Mouse (Mus musculus) MEL (cell line): ENCODE results near the gene Cyp27a1. TPM values are rescaled to one million over a fixed set of nuclear protein-coding genes. Genes with fewer than 3 reads are reported as not detected.

Source experiments
- DNase-seq: peaks from one replicate; pipeline ENCODE4 v3.0.0; 2011; ENCODE audit warnings: low read depth, low spot score
- H3K27ac ChIP-seq: 2 replicates; pipeline ENCODE4 v1.5.1; 2012; ENCODE audit warnings: low read depth, mild to moderate bottlenecking, control low read depth, low read length, moderate library complexity; ENCODE audit not compliant: control insufficient read depth
- H3K27me3 ChIP-seq, 2 experiments: fragments of 150-350 bp in 1 of 2; sonication (generic) in 1 of 2; 2 replicates each; pipeline ENCODE4 v1.6.1; 2012; ENCODE audit warnings: low read length in 2 of 2, mild to moderate bottlenecking in 2 of 2, improper control_type of control experiment in 1 of 2, moderate library complexity in 1 of 2; ENCODE audit not compliant: insufficient read depth in 2 of 2, control insufficient read depth in 1 of 2
- H3K36me3 ChIP-seq, 2 experiments: 2 replicates each; pipeline ENCODE4 v1.6.1; 2012 to 2014; ENCODE audit warnings: low read length in 2 of 2, improper control_type of control experiment in 1 of 2, inconsistent platforms in 1 of 2, mild to moderate bottlenecking in 1 of 2; ENCODE audit not compliant: insufficient read depth in 2 of 2, control insufficient read depth in 1 of 2
- H3K4me1 ChIP-seq, 2 experiments: fragments of 150-350 bp in 1 of 2; sonication (generic) in 1 of 2; 2 replicates each; pipeline ENCODE4 v1.6.1; 2012; ENCODE audit warnings: low read length in 2 of 2, improper control_type of control experiment in 1 of 2, mild to moderate bottlenecking in 1 of 2; ENCODE audit not compliant: insufficient read depth in 2 of 2, control insufficient read depth in 1 of 2
- H3K4me3 ChIP-seq, 2 experiments: fragments of 150-350 bp in 1 of 2; sonication (generic) in 1 of 2; 2 replicates each; pipeline ENCODE4 v1.5.1; 2012; ENCODE audit warnings: low read depth in 2 of 2, low read length in 2 of 2, mild to moderate bottlenecking in 2 of 2, moderate library complexity in 2 of 2, control low read depth in 1 of 2, improper control_type of control experiment in 1 of 2; ENCODE audit not compliant: control insufficient read depth in 1 of 2, insufficient read depth in 1 of 2
- H3K79me2 ChIP-seq: 2 replicates; pipeline ENCODE4 v1.6.1; 2012; ENCODE audit warnings: mild to moderate bottlenecking, low read length, moderate library complexity; ENCODE audit not compliant: control insufficient read depth, poor library complexity, insufficient read depth
- H3K9ac ChIP-seq: 2 replicates; pipeline ENCODE4 v1.6.1; 2012; ENCODE audit warnings: low read depth, mild to moderate bottlenecking, control low read depth, low read length, moderate library complexity; ENCODE audit not compliant: control insufficient read depth, poor library complexity, severe bottlenecking
- H3K9me3 ChIP-seq: fragments of 150-350 bp; sonication (generic); replicated peaks from 2 replicates; pipeline ENCODE4 v1.6.1; 2012; ENCODE audit warnings: mild to moderate bottlenecking, low read length, improper control_type of control experiment, moderate library complexity; ENCODE audit not compliant: insufficient read depth
- E2F4 ChIP-seq: IDR thresholded peaks from 2 replicates; pipeline ENCODE4 v1.6.1; 2011; ENCODE audit warnings: low read depth, low read length, improper control_type of control experiment, borderline replicate concordance
- ELF1 ChIP-seq: IDR thresholded peaks from 2 replicates; pipeline ENCODE4 v1.6.1; 2014; ENCODE audit warnings: low read depth, mild to moderate bottlenecking, inconsistent platforms, low read length, improper control_type of control experiment, moderate library complexity
- EP300 ChIP-seq, 2 experiments: IDR thresholded peaks; 2 replicates each; pipeline ENCODE4 v1.6.1; 2011; ENCODE audit warnings: improper control_type of control experiment in 2 of 2, low read length in 2 of 2, low read depth in 1 of 2, mild to moderate bottlenecking in 1 of 2
- JUND ChIP-seq: IDR thresholded peaks from 2 replicates; pipeline ENCODE4 v1.6.1; 2011; ENCODE audit warnings: low read depth, mild to moderate bottlenecking, improper control_type of control experiment, low read length
- KAT2A ChIP-seq: conservative IDR thresholded peaks from 2 replicates; pipeline ENCODE4 v1.6.1; 2012; ENCODE audit warnings: low read depth, low read length, improper control_type of control experiment, inconsistent platforms
- MAFK ChIP-seq: IDR thresholded peaks from 2 replicates; pipeline ENCODE4 v1.6.1; 2011; ENCODE audit warnings: low read depth, mild to moderate bottlenecking, low read length, improper control_type of control experiment, borderline replicate concordance
- MAX ChIP-seq: IDR thresholded peaks from 2 replicates; pipeline ENCODE4 v1.6.1; 2011; ENCODE audit warnings: low read length, improper control_type of control experiment
- POLR2A ChIP-seq, 2 experiments: IDR thresholded peaks; 2 replicates each; pipeline ENCODE4 v1.6.1; 2011 to 2012; ENCODE audit warnings: low read length in 2 of 2, mild to moderate bottlenecking in 2 of 2, control low read depth in 1 of 2, improper control_type of control experiment in 1 of 2, low read depth in 1 of 2, moderate library complexity in 1 of 2; ENCODE audit not compliant: control insufficient read depth in 1 of 2, insufficient read depth in 1 of 2, poor library complexity in 1 of 2
- POLR2AphosphoS2 ChIP-seq: IDR thresholded peaks from 2 replicates; pipeline ENCODE4 v1.6.1; 2011; ENCODE audit warnings: low read length, improper control_type of control experiment
- SIN3A ChIP-seq: IDR thresholded peaks from 2 replicates; pipeline ENCODE4 v1.6.1; 2012; ENCODE audit warnings: low read length, improper control_type of control experiment, inconsistent platforms
- TAL1 ChIP-seq: IDR thresholded peaks from 2 replicates; pipeline ENCODE4 v1.6.1; 2012; ENCODE audit warnings: mild to moderate bottlenecking, inconsistent platforms, low read length, moderate library complexity, mixed read lengths
- TCF12 ChIP-seq: IDR thresholded peaks from 2 replicates; pipeline ENCODE4 v1.6.1; 2014; ENCODE audit warnings: low read depth, mild to moderate bottlenecking, inconsistent platforms, low read length, improper control_type of control experiment, moderate library complexity
- UBTF ChIP-seq: IDR thresholded peaks from 2 replicates; pipeline ENCODE4 v1.6.1; 2012; ENCODE audit warnings: low read depth, mild to moderate bottlenecking, inconsistent platforms, low read length, improper control_type of control experiment, moderate library complexity, borderline replicate concordance; ENCODE audit not compliant: insufficient read depth
- USF2 ChIP-seq, 2 experiments: IDR thresholded peaks; 2 replicates each; pipeline ENCODE4 v1.6.1; 2011 to 2012; ENCODE audit warnings: improper control_type of control experiment in 2 of 2, low read length in 2 of 2, borderline replicate concordance in 1 of 2, inconsistent platforms in 1 of 2, low read depth in 1 of 2, mild to moderate bottlenecking in 1 of 2; ENCODE audit not compliant: insufficient read depth in 1 of 2
- ZKSCAN1 ChIP-seq: IDR thresholded peaks from 2 replicates; pipeline ENCODE4 v1.6.1; 2012; ENCODE audit warnings: low read depth, mild to moderate bottlenecking, inconsistent platforms, low read length, improper control_type of control experiment, moderate library complexity
- polyA plus RNA-seq, 2 experiments: library from polyadenylated mRNA; stranded (reverse) in 1 of 2; unstranded in 1 of 2; fragments of >175 nt in 1 of 2; fragments of >200 nt in 1 of 2; gene quantifications; 2 replicates each; pipeline versions ENCODE4 v1.2.1 to v1.2.4; 2012; ENCODE audit warnings: low replicate concordance in 2 of 2, low read depth in 1 of 2; ENCODE audit not compliant: insufficient read length in 2 of 2, insufficient read depth in 1 of 2, missing spikeins in 1 of 2
- total RNA-seq: library from RNA; depleted of rRNA; stranded (reverse); fragments of 300-350 nt; gene quantifications from 2 replicates; pipeline ENCODE4 v1.2.3, GENCODE M21; 2012

Cyp27a1 gene
- total and polyA plus RNA-seq, 3 experiments, result not detected

GRCm38 (mm10) chr1:74712461-74713098 lies 794 bp upstream of the Cyp27a1 start:
- Histone ChIP-seq H3K4me3 (peak overlapping the region; percentile 68 to 70), H3K27ac (no peak overlapping the region; the same call in 1 of the 2 replicates), H3K9ac (peak overlapping the region; percentile 79), H3K9me3 (no peaks in the 10 kb centered on the region), H3K4me1 (peaks cover 0 to 16% of the 10 kb centered on the region in 2 experiments; a peak in 2 of 4 replicates), H3K79me2 (no peaks in the 10 kb centered on the region), H3K36me3 (0 out of 4 replicates have a peak, but pooled peaks cover 0 to 3% of the 10 kb centered on the region in 2 experiments), H3K27me3 (no peaks in the 10 kb centered on the region)
- peak in 1 of 2 experiments; percentile 22; a peak in 1 of 4 replicates for TF ChIP-seq EP300 (IDR thresholded peaks at IDR 0.05; ENCODE audit: low read depth in 1 of 2, low read length in 2 of 2)
- TF ChIP-seq ELF1, result no peak
- DNase-seq, result peak; percentile 65

- Histone ChIP-seq H3K4me3 (no peak overlapping the region), H3K79me2 (no peaks in the 10 kb centered on the region), H3K27ac (no peak overlapping the region), H3K27me3 (no peaks in the 10 kb centered on the region), H3K36me3 (0 out of 4 replicates have a peak, but pooled peaks cover 0 to 3% of the 10 kb centered on the region in 2 experiments), H3K4me1 (peaks cover 0 to 16% of the 10 kb centered on the region in 2 experiments; a peak in 2 of 4 replicates), H3K9ac (no peak overlapping the region), H3K9me3 (no peaks in the 10 kb centered on the region)
- DNase-seq, result no peak
- TF ChIP-seq ELF1 (no peak), TAL1 (no peak), E2F4 (no peak), MAFK (no peak), UBTF (no peak), POLR2A (IDR thresholded peaks at IDR 0.05; ENCODE audit: control insufficient read depth in 1 of 2, insufficient read depth in 1 of 2, low read depth in 1 of 2, low read length in 2 of 2, poor library complexity in 1 of 2) (no peak), POLR2AphosphoS2 (no peak), MAX (no peak), SIN3A (no peak), KAT2A (no peak), ZKSCAN1 (no peak), JUND (no peak), USF2 (IDR thresholded peaks at IDR 0.05; ENCODE audit: borderline replicate concordance in 1 of 2, insufficient read depth in 1 of 2, low read depth in 1 of 2, low read length in 2 of 2) (no peak), TCF12 (no peak)
Observed at GRCm38 (mm10) chr1:74713859-74714730, 721 bp downstream of the Cyp27a1 start.
